Mouse (Mus musculus): ENCODE results near the gene Ndufb4.
"Not testable (repeated sequence)": the region's sequence is repeated elsewhere in the genome, so short reads cannot be mapped to it uniquely, and the experiment has no call there.

The Ndufb4 gene

DNA sequence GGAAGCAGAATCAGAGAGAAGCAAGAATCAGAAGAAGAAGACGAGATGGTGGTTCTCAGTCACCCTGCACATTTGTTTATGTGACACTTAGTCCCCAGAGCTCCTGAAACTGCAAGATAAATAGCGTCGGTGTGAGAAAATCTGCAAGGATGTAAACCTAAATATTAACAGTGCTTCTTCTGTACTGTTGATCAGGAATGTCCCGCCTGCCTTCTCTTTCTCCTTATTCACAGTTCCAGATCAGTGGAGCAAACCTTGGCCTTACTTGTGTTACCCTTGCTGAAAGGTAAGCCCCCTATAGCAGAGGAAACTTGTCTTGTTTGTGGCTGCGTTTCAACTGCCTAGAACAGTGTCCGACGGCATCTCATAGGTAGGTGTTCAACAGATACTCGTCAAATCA is 23.3 kb upstream of the Ndufb4 start:
- DNase-seq (ENCODE audit: low spot score), result no peak

DNA sequence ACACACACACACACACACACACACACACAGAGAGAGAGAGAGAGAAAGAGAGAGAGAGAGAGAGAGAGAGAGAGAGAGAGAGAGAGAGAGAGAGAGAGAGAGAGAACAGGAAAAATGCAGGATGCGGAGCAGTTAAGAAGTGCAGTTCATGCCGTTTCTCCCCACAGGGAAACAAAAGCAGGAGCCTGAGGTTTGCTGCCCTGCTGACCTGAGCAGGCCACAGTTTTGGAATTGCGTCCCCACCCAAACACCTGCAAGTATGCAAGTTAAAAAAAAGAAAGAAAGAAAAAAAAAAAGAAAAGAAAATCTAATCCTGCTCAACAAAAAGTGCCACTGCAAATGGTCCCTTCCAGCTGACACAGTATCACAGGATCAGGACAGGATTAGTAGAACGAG is 22.4 kb upstream of the Ndufb4 start:
- no peak for DNase-seq (ENCODE audit: low spot score)

DNA sequence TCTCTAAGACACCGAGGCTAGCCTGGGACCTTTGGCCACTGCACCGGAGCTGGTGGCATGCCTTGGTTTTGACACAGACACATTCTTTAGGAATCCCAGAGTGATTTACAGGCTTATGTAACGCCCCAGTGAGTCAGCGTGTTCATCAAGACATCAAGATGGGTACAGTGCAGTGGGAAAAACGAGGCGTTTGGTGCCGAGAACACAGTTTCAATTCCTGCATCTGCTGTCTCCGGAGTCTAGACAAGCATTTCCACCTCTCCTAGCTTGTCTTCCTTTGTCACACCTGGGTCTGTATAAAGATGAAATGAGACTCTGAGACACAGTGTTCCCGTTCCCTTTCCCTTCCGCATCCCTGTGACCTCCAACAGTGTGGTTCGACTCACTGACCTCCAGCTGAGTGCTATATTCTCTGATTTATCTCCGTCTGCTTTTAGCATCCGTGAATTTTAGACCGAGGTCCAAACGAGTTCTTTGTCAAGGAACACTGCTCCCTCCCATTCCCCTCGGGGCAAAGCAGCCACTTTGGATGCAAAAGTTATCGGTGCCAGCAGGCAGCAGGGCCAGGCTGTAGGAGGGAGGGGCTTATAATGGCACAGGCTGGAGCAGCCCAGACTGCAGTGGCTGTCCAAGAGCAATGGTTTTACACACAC is 21.9 kb upstream of the Ndufb4 start:
- no peak for DNase-seq (ENCODE audit: low spot score)

DNA sequence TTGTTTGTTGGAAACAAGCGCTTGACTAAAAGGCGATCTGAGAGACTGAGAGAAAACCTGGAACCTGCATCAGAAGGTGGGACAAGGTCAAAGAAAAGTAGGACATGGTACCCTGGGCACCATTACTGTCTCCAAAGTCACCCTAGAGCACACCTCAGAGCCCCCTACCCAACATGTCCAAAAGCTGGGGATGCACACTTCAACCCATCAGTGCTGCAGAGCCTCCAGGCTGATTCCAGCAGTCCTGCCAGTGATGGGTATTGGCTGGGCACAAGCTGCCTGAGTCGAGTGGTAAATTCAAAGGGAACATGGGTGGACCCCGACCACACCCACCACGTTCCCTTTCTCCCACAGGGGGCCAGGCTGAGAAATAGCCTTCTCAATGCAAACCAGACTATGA is 21.1 kb upstream of the Ndufb4 start:
- no peak for DNase-seq (ENCODE audit: low spot score)

DNA sequence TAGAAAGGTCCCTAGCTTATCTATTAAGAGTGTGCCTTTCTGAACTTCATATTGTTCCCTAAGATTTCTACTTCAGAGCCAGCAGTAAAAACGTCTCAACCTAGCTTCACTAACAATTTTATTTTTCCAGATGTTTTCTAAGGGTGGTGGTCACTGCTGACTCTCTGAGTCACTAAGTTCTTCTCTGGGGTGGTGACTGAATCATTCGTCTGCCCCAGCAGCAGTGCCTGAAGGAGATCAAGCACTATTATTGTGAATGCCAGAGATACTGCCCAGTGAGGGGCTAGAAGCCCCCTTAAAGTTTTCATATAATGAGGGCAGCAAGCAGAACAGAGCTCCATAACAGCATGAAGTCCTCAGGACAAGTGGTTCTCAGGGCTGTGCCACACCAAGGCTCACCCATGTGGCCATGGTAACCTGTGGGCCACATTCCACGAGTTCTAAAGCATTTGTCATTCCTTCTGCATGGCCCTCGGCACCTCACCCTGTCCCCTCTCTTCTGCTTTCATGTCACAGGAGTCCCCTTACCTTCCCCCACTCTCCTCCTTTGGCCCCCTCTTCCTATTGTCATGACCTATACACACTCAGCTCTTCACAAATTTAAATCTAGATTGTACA is 16.5 kb upstream of the Ndufb4 start:
- DNase-seq (ENCODE audit: low spot score), result no peak

DNA sequence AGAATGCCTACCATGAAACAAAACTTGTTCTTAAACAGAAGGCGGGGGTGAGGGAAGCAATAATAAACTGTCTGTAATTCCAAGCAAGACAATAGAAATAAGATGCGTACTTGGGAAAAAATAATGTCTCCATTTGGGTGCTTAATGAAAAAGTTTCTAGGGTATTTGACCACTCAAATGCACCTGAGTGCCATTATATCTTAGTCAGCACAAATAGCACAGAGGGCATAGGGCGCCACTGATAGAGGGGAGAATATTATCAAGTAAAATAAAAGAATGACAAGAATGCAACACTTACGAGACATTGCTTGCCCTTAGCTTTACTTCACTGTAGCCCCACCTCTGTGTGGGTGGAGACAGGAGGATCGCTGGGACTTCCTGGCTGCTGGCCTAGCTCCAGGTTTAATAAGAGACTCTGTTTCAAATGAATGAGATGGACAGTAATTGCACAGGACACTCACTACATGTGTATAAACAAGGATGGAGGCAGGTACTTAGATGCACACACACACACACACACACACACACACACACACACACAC is 11.2 kb upstream of the Ndufb4 start:
- no peak for DNase-seq (ENCODE audit: low spot score)

DNA sequence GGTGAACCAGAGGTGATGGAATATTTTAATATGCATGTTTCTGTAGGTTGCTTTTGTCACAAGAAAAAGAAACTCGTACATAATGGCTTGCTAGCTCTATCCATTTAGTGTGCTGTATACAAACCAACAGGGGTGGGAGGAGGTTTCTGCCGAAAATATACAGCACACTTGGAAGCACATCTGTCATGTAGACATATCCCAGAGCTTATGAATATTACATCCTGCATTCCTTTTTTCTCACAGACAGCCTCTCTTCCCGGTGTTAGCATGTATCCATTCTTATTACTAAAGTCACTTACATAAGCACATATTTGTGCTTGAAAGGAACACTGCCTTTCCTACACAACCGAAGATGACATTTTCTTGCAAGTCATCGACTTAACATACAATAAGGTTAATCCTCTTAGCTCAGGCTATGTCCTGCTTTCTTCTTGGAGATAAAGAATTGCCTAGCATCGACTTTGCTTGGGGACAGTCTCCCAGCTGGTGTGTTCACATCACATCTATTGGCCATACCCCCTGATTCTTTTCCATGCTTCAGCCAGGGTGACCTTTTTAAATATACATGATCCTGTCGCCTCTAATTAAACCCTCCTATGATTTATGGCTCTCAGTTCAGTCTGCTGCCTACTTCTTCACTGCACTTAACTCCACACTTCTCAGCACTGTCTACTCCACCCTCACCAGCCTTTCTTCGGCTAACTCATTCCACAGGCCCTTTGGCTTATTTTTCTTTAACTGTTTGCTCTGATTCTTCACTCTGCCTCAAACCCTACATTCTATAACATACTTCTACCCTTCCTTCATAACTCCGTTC is 9.6 kb upstream of the Ndufb4 start:
- no peak for DNase-seq (ENCODE audit: low spot score)

DNA sequence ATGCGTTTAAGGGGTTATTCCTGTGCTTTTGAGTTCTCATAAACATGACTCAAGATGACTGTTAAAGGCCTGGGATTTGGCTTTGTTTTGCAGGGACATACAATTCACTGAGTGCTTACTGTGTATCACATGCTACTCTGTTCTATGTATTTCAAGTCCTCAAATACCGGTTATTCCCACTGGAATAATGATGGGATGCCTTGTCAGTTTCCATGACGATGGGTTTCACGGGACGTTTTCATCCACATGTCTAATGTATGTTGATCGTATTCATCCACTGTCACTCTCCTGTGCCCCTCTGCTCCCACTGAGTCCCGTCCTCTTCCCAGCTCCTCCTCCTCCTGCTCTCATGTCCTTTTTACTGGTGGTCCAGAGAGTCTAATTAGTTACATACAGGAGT is 2.5 kb upstream of the Ndufb4 start:
- DNase-seq (ENCODE audit: low spot score), result no peak

DNA sequence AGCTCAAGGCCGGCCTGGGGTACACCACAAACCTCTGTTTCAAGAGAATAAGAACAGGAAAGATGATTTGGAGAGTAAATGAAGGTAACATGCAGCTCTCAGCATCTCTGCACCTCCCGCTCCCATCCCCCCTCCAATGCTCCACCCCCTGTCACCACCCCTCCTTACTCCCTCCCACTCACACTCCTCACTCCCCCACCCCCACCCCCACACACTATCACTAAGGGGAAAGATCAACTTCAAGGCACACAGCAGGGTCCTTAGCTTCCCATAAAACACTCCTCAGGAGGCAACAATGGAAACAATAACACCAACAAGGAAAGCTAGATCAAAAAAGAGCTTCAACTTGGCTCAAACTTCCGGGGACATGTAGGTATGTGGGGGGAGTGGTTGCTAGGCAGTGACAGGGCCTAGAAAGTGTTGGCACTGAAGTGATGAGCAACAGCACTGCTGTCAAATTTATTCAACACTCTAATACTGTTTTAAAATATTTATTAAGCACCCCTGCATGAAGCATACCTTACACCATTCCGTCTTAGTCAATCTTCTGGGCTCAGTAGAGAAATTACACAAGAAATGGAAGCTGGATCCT is 1.6 kb upstream of the Ndufb4 start:
- DNase-seq (ENCODE audit: low spot score), result no peak

DNA sequence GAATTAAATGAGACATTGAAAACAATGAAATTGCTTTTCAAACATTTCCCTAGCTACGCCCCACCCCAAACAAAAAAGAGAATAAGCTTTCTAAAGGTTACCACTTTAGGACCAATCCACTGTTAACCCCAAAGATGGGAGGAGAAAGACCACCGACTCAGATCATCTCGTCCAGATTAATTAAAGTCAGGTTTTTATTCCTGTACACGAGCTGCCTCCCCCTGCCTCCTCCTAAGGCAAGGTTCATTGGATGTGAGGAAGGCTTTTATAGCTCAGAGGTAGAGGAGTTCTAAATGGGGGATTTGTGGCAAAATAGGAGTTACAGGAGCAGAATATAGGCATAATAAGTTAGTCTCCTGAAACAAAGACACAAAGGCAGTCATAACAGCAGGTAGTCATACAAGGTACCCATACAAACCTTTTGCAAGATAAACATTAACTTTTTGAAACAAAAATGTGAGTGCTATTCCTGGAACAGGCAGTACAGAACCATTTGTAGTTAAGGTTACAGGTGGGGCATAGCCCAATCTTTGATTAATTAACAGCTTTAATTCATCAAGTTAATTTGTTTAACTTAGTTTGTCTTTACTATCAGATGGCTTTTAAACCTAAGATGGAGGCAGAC is 690 bp upstream of the Ndufb4 start:
- DNase-seq (ENCODE audit: low spot score), result no peak

DNA sequence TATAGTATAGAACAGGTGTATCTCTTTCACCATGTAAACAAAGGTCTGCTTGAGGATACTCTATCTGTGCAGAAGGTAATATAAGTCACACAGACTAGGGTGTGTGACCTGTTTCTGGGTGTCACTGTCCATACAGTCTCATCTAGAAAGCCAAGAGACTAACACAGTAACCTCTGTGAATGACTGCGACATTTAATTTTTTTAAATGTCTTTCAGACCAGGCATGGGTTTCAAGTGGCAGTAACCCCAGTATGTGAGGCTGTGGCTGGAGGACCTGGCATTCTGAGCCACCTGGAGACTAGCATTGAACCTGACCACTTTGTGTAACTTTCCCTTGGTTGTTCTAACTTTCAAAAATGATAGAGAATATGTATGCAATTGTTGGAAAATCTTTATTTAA is 1.2 kb downstream of the Ndufb4 start:
- no peak for DNase-seq (ENCODE audit: low spot score)

DNA sequence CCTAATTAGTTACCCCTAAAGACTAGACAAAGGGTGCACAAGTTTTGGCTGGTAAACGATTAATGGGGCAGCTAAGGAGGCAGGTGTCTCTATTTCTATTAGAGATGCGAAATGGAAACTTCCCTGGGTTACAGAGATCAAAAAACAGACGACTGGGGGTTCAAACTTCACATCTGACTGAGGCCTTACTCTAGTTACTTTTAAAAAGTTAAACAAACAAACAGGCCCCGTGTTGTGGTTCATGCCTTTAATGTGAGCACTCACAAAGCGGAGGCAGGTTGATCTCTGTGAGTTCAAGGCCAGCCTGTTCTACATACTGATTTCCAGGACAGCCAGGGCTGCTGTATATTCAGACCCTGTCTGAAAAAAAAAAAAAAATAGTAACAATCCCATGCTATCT is 1.6 kb downstream of the Ndufb4 start:
- DNase-seq (ENCODE audit: low spot score), result no peak

DNA sequence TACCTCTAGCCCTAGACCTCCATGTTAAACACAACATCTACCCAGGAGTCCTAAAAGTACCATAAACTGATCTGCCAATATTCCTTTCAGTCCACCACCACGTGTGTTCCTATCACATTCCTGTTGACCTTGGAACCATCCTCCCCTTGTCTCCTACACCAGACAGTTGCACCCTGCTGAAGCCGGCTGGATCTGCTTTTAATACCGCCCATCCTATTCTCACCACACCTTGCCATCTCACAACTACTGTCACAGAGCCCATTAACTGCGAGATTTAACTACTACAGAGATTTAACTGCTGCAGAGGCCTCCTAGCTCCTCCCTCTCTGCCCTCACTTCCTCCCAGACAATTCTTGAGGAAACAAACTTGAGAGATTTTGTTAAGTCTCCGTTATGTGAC is 2.8 kb downstream of the Ndufb4 start:
- no peak for DNase-seq (ENCODE audit: low spot score)

DNA sequence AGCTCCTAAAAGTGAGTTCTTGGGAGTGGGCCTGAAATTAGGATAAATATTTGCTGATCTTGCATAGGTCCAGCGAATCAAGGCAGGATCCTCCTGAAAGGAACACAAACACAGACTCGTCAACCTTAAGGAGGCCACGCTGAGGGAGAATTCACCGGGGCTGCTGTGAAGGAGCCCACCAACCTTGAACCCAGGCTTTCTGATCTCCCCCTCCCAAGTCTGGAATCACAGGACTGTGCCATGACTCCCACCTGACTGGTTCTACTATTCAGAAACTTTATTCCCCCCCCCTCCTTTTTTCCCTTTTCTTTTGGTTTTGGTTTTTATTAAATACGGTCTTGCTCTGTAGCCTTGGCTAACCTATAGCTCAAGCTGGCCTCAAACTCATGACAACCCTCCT is 5.2 kb downstream of the Ndufb4 start:
- DNase-seq (ENCODE audit: low spot score), result no peak

DNA sequence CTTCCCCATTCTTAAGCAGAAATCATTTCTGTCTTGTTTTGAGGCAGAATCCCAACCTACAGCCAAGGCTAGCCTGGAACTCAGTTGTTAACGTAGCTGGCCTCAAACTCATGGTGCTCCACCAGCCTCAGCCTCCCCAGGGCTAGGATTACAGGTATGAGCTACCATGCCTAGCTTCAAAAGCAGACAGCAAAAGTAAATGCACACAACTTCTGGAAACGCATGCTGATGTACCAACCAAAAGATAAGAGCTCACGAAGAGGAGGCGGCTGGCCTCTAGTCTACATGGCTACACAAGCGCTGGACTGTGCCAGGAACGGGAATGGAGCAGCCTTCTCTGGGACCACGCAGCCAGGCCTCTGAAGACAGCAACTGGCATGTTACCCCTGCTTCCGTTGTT is 6.3 kb downstream of the Ndufb4 start:
- DNase-seq (ENCODE audit: low spot score), result no peak

DNA sequence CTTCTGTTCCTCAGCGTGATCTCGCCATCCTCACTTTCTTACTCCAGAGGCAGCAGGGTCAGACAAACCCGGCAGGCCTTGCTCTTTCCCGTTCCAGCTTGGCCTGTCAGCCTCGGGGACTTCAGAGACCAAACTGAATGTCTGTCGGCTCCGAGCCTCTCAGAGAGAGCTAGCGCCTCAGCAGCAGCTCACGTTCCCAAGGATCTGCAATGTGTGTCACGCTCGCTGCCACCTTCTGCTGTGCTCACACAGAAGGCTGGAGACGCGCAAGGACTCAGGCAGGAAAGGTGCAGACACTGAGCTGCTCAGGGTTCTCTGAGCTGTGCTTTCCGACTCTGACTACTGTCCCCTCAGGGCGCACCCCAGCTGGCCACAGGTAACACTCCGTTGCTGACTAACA is 7.2 kb downstream of the Ndufb4 start:
- no peak for DNase-seq (ENCODE audit: low spot score)

DNA sequence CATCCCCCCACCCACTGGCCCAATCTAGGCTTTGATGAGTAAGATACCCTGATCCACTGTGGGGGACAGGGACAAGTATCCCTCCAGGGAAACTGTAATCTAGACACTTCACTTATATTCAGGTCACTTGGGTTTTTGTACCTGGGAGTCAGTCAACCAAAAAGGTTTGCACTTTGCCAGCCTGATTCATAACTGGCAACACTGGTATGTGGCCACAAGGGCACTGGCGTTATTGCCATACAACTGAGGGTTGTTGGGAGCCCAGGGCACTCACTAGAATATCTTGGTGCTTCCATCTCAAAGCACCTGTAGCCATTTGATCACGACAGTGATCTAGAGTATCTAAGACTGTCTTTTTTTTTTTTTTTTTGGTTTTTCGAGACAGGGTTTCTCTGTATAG is 8.5 kb downstream of the Ndufb4 start:
- DNase-seq (ENCODE audit: low spot score), result no peak

DNA sequence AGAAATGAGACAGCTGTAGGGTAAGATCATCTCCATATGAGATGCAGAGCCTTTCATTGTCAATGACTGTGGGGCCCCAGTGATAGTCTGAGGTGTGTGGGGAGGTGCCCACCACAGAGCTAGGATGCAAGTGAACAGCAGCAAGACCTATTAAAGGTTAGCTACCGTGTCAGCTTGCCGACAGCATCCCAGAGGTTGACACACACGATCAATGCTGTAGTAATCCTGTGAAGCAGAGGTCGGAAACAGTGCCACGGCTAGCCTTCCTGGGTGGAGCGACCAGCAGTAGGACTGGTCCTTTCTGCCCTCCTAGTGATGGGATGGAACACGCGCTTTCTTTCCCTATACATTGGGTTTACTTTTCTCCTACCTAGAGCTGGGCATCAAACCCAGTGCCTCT is 9.0 kb downstream of the Ndufb4 start:
- DNase-seq (ENCODE audit: low spot score), result no peak

DNA sequence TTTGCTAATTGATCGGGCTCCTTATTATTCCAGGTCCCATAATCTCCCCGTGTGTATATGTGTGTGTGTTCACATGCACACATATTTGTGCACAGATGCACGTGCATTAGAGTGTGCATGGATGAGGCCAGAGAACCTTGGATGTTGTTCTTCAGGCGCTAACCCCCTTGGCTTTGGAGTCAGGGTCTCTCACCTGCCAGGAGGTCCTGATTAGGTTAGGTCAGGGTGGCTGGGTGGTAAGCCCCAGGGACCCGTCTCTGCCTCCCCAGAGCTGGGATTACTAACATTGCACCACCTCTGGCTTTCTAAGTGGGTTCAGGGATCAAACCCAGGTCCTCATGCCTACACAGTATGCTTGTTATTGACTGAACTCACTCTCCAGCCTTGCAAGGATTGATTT is 9.8 kb downstream of the Ndufb4 start:
- no peak for DNase-seq (ENCODE audit: low spot score)

DNA sequence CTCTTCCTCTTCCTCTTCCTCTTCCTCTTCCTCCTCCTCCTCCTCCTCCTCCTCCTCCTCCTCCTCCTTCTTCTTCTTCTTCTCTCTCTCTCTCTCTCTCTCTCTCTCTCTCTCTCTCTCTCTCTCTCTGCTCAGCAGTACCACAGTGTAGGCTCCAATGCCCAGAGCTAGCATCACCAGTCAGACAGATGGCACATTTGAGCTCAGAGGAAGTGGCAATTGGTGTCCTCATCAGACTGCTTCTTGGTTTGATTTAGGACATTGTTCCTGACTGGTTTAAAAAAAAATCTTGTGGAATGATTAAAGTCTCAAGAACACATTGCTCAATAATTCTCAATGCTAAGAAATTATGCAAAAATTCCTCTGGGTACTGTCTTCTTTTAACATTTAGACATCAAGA is 13.7 kb downstream of the Ndufb4 start:
- not testable (repeated sequence) for DNase-seq (ENCODE audit: low spot score)

DNA sequence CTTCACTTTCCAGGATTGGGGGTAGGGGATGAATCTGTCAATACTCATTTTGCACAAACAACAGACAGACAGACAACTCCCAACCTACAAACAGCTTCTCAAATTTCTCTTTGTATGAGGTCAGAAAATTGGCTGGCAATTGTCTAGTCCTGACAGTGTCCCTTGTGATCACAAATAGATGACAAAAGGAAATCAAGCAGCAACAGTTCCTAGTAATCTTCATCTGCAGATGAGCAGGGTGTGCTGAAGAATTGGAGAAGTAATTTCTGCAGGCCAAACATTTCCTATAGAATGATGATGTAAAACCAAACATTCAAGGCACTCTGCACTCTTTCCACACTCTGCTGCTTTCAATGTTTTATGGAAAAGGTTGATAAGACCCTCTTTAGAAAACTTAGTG is 16.5 kb downstream of the Ndufb4 start:
- no peak for DNase-seq (ENCODE audit: low spot score)

DNA sequence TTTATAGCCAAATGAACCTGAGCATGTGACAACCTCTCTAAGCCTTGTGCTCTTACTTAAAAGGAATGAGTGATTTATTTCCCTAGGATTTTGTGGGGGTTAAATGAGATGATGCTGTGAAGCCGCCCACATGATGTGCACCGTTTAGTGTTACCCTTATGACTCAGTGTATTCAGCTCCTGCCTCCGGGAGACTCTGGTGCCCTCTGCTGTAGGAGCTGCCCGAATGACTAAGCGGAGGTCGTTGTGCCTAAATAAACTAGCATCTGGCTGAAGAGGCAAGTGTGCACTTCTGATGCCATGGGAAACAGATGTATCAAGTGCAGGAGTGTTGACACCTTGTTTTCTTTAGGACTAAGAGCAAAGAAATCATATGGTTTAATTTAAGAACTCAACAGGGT is 18.1 kb downstream of the Ndufb4 start:
- no peak for DNase-seq (ENCODE audit: low spot score)

Data from embryo, embryonic 10 days (tissue).